Mouse (Mus musculus) fat pad, adult 2 months (tissue): Measurements from ENCODE around the gene Casp14.

Experiments used
- DNase-seq: peaks from one replicate; pipeline ENCODE4 v3.0.0-alpha.2; 2011; ENCODE audit warnings: low read depth, low spot score; ENCODE audit errors: extremely low read depth

The Casp14 gene

GRCm38 (mm10) chr10:78718056-78718455 is at the start of gene Casp14:
Gene Casp14, minus strand, starts transcription at chr10:78718294.
- DNase-seq = no peak

DNA sequence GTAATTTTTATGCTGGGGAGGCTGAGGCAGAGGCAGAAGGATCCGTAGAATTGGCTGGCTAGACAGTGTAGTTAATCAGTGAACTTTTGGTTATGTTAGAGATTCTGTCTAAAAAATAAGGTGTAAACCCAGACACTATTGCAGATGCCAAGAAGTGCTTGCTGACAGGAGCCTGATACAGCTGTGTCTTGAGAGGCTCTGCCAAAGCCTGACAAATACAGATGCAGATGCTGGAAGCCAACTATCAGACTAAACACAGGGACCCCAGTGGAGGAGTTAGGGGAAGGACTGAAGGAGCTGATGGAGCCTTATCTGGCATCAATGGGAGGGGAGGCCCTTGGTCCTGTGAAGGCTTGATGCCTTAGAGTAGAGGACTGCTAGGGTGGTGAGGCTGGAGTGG is 47.5 kb upstream of the Casp14 start:
- DNase-seq = no peak

- no peak for DNase-seq
Observed at GRCm38 (mm10) chr10:78756021-78756420, 37.9 kb upstream of the Casp14 start.

DNA sequence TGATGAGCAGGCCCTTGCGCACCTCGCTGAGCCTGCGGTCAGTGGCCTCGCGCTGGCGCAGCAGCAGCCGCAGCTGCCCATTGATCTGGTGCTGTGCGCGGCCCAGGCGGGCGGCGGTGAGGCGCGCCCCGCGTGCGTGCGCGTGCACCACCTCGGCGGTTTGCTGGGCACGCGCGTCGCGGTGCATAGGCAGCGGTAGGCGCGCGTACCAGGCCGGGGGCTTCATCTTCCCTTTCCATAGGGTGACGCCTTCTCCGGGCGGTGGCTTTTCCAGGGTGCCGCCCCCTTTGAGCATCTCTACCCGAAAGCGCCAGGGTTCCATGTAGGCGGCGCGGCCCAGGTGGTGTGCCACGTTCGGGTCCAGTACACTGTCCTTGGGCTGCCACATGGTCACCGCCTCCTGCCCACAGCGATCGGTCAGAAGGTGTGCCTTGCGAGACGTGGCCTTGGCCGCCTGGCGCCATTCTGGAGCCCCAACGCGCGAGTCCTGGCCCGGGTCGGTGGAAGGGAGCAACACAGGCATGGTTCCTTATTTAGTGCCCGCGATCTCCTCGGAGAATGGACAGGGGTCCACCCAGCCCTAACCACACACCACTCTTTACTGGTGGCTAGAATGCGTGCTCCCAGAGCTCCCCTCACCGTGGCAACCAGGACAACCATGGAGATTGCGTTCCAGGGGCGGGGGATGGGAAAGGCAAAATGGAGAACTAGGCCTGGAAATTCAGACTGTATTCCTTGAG is 34.5 kb upstream of the Casp14 start, which contains the start of gene Ccdc105:
Gene Ccdc105 (minus strand): TSS at position 614 of the 740 bp plus-strand sequence.
- no peak for DNase-seq

DNA sequence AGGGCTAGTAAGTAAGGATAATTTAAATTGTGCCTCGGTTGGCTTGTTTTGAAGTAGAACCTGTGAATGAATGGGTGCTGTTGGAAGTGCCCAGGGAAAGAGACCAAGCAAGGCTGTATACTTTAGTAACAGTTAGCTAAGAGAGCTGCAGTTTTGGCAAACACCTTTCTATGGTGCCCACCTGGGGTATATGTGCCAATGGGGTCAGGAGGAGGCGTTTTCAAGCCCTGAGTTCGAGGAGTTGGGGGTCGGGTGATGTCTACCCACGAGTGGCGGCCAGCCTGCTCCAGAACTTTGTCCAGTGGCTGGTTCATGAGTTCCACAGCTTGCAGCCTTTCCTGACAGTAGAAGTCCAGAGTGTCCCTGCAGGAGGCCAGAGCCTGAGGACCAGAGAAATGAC is 30.9 kb upstream of the Casp14 start:
- DNase-seq = no peak

GRCm38 (mm10) chr10:78748161-78748560 is 30.1 kb upstream of the Casp14 start:
- no peak for DNase-seq

DNA sequence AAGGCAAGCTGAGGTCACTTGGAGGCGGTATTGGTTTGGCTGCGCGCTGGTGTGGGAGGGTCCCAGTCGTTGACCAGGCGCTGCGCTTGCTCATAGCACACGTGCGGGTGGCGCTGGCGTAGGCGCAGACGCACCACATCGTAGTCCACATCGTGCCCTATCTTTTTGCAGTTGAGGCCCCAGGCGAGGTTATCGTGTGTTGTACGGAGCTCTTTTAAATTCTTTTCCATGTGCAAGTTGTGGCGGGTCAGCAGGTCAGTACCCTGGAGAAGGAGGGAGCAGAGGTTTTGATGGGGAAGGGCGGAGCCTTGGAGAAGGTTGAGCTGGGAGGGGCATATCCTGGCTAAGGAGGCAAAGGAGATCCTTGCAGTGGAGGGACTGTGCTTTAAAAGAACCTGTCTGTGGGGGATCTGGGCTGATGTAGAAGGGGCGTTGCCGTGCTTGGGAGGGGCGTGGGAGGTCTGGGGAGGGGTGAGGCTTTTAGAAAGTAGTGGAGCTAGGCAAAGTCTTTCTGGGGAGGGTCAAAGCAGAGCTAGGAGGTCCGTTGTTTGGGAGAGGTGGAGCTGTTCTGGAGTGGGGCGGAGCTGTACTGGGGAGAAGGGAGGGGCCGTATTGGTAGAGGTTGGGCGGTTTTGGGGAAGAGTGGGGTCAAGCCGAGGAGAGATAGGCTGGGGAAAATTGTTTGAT is 29.1 kb upstream of the Casp14 start:
- DNase-seq = no peak

DNA sequence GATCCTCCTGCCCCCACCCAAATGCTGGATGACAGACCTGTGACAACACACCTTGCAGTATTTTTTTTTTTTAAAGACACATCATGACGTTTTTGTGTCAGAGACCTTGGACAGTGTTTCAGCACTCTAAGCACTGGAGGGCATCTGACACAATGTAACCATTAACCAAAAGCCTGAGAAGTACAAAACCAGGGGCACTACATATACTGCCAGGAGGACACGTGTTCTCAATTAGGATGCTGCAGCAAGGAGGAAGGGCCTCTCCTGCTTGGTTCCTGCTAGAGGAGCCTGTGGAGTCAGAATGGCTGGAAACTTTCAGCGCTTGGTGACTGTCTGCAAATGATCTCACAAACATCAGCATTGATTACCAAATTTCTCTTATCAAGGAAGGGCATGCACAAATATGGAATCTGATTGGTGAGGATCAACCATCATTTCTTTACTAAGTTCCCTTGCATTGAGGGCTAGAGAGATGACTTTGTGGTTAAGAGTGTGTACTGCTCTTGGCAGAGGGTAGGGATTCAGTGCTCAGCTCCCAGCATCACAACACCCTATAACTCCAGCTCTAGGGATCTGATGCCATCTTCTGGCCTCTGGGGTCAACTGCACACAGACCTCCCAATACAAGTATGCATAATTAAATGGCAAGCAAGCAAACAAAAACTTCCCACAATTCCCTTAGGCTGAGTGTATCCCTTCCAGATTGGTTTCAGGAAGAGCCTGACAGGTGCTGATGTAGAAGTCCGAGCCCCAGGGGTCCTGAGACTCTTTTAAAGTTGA is 27.5 kb upstream of the Casp14 start:
- no peak for DNase-seq

DNA sequence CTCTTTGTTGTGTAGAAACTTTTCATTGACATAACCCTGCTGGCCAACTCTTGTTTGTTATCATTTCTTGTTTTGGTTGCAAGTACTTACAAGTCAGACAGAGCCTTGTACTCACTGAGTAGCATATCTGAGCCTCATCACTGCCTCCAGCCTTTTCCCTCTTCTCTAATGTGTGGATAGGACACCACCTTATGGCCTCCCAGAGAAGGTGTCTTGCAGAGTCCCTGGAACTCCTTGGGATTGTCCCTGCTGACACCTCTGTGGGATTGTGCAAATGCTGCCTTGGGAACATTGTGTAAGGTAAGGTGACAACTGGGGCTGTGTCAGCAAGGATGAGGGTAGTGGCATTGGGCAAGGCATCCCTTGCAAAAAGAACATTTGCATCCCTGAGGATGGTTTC is 25.6 kb upstream of the Casp14 start:
- peak; percentile 46 for DNase-seq

- DNase-seq = no peak
Observed at GRCm38 (mm10) chr10:78739821-78740220, 21.7 kb upstream of the Casp14 start.

DNA sequence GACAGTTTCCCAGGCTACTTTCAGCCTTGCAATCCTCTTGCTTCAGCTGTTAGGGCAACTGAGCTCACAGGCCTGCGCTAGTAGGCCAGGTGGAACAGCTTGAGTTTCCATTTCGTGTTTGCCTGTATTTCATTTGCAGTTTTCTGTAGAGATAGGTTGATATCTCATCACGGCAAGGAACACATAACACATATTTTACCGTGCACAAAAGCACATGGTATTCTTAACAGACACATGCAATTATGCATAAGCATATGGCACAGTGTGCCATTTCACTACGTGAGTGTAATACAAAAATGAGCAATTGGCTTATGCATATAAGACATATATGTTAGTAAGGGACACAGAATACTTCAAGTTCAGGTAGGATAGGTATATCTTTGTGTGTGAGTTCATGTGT is 9.8 kb upstream of the Casp14 start:
- no peak for DNase-seq

GRCm38 (mm10) chr10:78727035-78727434 is 8.9 kb upstream of the Casp14 start:
- DNase-seq = peak; percentile 94

GRCm38 (mm10) chr10:78723416-78723815 is 5.3 kb upstream of the Casp14 start:
- DNase-seq = no peak

GRCm38 (mm10) chr10:78722654-78723053 is 4.6 kb upstream of the Casp14 start:
- no peak for DNase-seq

- DNase-seq = peak; percentile 39
Observed at GRCm38 (mm10) chr10:78722036-78722435, 3.9 kb upstream of the Casp14 start.

GRCm38 (mm10) chr10:78716231-78716630 is 1.9 kb downstream of the Casp14 start:
- no peak for DNase-seq

GRCm38 (mm10) chr10:78715156-78715555 is 2.9 kb downstream of the Casp14 start:
- DNase-seq = no peak

GRCm38 (mm10) chr10:78714129-78714528 is 4.0 kb downstream of the Casp14 start:
- no peak for DNase-seq

DNA sequence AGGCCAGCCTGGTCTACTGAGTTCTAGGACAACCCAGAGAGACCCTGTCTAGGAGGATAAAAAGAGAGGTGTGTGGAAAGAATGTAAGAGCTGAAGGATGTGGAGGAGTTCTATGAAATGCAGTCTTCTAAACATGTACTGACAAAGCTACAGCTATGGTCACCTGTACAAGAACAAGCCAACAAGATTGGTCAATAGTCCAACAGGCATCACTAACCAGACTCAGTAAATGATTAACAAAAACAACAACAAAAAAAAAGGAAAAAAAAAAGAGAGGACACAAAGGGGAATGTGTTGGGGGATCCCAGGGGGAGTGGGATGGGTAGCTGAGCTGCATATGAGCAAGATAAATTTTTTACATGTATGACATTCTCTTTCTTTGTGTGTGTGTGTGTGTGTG is 7.4 kb downstream of the Casp14 start:
- no peak for DNase-seq

DNA sequence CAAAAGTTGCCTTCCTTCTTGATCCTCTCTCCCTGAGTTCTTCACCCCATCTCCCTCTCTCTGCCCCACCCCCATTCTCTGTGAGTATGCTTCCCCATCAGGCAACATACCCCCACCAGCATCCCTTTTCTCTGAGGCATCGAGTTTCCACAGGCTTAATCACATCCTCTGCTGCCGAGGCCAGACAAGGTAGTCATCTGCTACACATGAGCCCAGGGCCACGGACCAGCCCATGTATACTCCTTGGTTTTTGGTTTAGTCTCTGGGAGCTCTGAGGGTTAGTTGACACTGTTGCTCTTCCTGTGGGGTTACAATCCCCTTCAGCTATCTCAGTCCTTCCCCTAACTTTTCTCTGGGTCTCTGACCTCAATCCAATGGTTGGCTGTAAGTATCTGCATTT is 17.2 kb downstream of the Casp14 start:
- DNase-seq = no peak

GRCm38 (mm10) chr10:78689973-78690372 is 28.1 kb downstream of the Casp14 start:
- no peak for DNase-seq
